Mouse (Mus musculus) heart, embryonic 14.5 days (tissue): ENCODE measurements around the gene Vsir. TPM values are rescaled to one million over a fixed set of nuclear protein-coding genes. Genes with fewer than 3 reads are reported as not detected.

Experiments
- ATAC-seq: fragments of 200-750 bp; cut with Nextera tagmentation; 2 replicates; pipeline ENCODE4 v1.8.0; 2017; ENCODE audit warnings: low read depth, moderate TSS enrichment; ENCODE audit not compliant: insufficient number of reproducible peaks, insufficient read depth, low FRiP score
- H3K27ac ChIP-seq, 2 experiments: fragments of 200-500 bp in 1 of 2; fragments of 300-500 bp in 1 of 2; sonication (generic) in 1 of 2; replicated peaks in 1 of 2; 2 replicates each; pipeline ENCODE4 v1.5.1; 2012 to 2014; ENCODE audit warnings: low read depth in 2 of 2, low read length in 2 of 2, control low read depth in 1 of 2, mild to moderate bottlenecking in 1 of 2, mixed read lengths in 1 of 2; ENCODE audit not compliant: control insufficient read depth in 1 of 2, insufficient read depth in 1 of 2
- H3K27me3 ChIP-seq: fragments of 300-500 bp; sonication (generic); 2 replicates; pipeline ENCODE4 v1.6.1; 2014; ENCODE audit warnings: mild to moderate bottlenecking, low read length, control low read depth; ENCODE audit not compliant: control insufficient read depth, insufficient read depth
- H3K36me3 ChIP-seq: fragments of 300-500 bp; sonication (generic); 2 replicates; pipeline ENCODE4 v1.6.1; 2014; ENCODE audit warnings: mild to moderate bottlenecking, control low read depth, low read length, mixed read lengths; ENCODE audit not compliant: control insufficient read depth, insufficient read depth
- H3K4me1 ChIP-seq, 2 experiments: fragments of 200-500 bp in 1 of 2; fragments of 300-500 bp in 1 of 2; sonication (generic) in 1 of 2; 2 replicates each; pipeline ENCODE4 v1.6.1; 2012 to 2014; ENCODE audit warnings: low read length in 2 of 2, control low read depth in 1 of 2, mixed read lengths in 1 of 2; ENCODE audit not compliant: control insufficient read depth in 2 of 2, insufficient read depth in 2 of 2
- H3K4me2 ChIP-seq: fragments of 300-500 bp; sonication (generic); 2 replicates; pipeline ENCODE4 v1.6.1; 2014; ENCODE audit warnings: mild to moderate bottlenecking, low read length
- H3K4me3 ChIP-seq, 2 experiments: fragments of 200-500 bp in 1 of 2; fragments of 300-500 bp in 1 of 2; sonication (generic) in 1 of 2; 2 replicates each; pipeline ENCODE4 v1.5.1; 2012 to 2014; ENCODE audit warnings: low read length in 2 of 2, mild to moderate bottlenecking in 2 of 2, control low read depth in 1 of 2, low read depth in 1 of 2, moderate library complexity in 1 of 2; ENCODE audit not compliant: control insufficient read depth in 1 of 2, insufficient read depth in 1 of 2
- H3K9ac ChIP-seq: fragments of 300-500 bp; sonication (generic); 2 replicates; pipeline ENCODE4 v1.6.1; 2014; ENCODE audit warnings: mild to moderate bottlenecking, low read length
- H3K9me3 ChIP-seq: fragments of 300-500 bp; sonication (generic); 2 replicates; pipeline ENCODE4 v1.6.1; 2016; ENCODE audit warnings: low read length, control low read depth; ENCODE audit not compliant: control insufficient read depth
- WGBS: fragments of 180-500 bp; shearing (Covaris S2); extraction: QIAGEN DNeasy Blood & Tissue Kit; methylation state at CpG from one replicate; pipeline ENCODE4 v1.1.7; 2014; 5-methylcytosine and 5-hydroxymethylcytosine counted together
- polyA plus RNA-seq: library from polyadenylated mRNA; unstranded; fragments of >200 nt; fragmentation: Nextera tagmentation; extraction: Ambion mirVana; gene quantifications from 2 replicates; pipeline ENCODE4 v1.2.1, GENCODE M21; 2014

Vsir gene
- polyA plus RNA-seq, 1 experiment from 2014 or later = 2.3 TPM

GRCm38 (mm10) chr10:60328963-60329650, 17.5 kb upstream of the Vsir start:
- WGBS = 45% methylated on average over 11 of the region's 11 CpGs
- Histone ChIP-seq H3K9me3 (no peaks in the 10 kb centered on the region), H3K4me3 (no peak overlapping the region), H3K4me2 (no peak overlapping the region), H3K9ac (no peak overlapping the region), H3K36me3 (no peaks in the 10 kb centered on the region), H3K4me1 (peaks cover 11% of the 10 kb centered on the region in 2 experiments), H3K27me3 (no peaks in the 10 kb centered on the region), H3K27ac (0 out of 4 replicates have a peak overlapping the region, but pooled peaks of 1 of the 2 experiments have one; percentile 16)
- no peak for ATAC-seq

- no peaks in the 10 kb centered on the region for H3K27me3 ChIP-seq
- H3K4me2 ChIP-seq = no peak overlapping the region
- H3K4me1 ChIP-seq = peaks cover 6 to 11% of the 10 kb centered on the region in 2 experiments; a peak in 2 of 4 replicates
- no peak overlapping the region for H3K27ac ChIP-seq
- no peak overlapping the region for H3K9ac ChIP-seq
- no peak for ATAC-seq
- H3K36me3 ChIP-seq = no peaks in the 10 kb centered on the region
- H3K9me3 ChIP-seq = 0 out of 2 replicates have a peak, but pooled peaks cover 2% of the 10 kb centered on the region
- no peak overlapping the region for H3K4me3 ChIP-seq
- 39% methylated on average over 7 of the region's 7 CpGs for WGBS
These were observed 12.1 kb upstream of the Vsir start for GRCm38 (mm10) chr10:60334583-60334982.

- Histone ChIP-seq H3K4me3 (no peak overlapping the region), H3K9ac (no peak overlapping the region), H3K27me3 (no peaks in the 10 kb centered on the region), H3K4me2 (no peak overlapping the region), H3K4me1 (peaks cover 3 to 9% of the 10 kb centered on the region in 2 experiments; a peak in 1 of 4 replicates), H3K9me3 (0 out of 2 replicates have a peak, but pooled peaks cover 2% of the 10 kb centered on the region), H3K27ac (no peak overlapping the region), H3K36me3 (no peaks in the 10 kb centered on the region)
- WGBS = 93% methylated on average over 4 of the region's 4 CpGs
- no peak for ATAC-seq
These were observed 11.6 kb upstream of the Vsir start for GRCm38 (mm10) chr10:60335021-60335420.

GRCm38 (mm10) chr10:60341528-60341927, 5.1 kb upstream of the Vsir start:
- Histone ChIP-seq H3K4me3 (no peak overlapping the region), H3K4me1 (peaks cover 6% of the 10 kb centered on the region in 2 experiments; a peak in 3 of 4 replicates), H3K9me3 (0 out of 2 replicates have a peak, but pooled peaks cover 2% of the 10 kb centered on the region), H3K36me3 (no peaks in the 10 kb centered on the region), H3K9ac (no peak overlapping the region), H3K4me2 (no peak overlapping the region), H3K27me3 (no peaks in the 10 kb centered on the region), H3K27ac (no peak overlapping the region)
- ATAC-seq = no peak
- 65% methylated on average over 9 of the region's 9 CpGs for WGBS

- H3K9me3 ChIP-seq = no peaks in the 10 kb centered on the region
- H3K4me1 ChIP-seq = peaks cover 8 to 11% of the 10 kb centered on the region in 2 experiments; a peak in 3 of 4 replicates
- no peak overlapping the region for H3K27ac ChIP-seq
- H3K4me2 ChIP-seq = no peak overlapping the region
- no peak overlapping the region for H3K9ac ChIP-seq
- H3K4me3 ChIP-seq = no peak overlapping the region
- no peaks in the 10 kb centered on the region for H3K36me3 ChIP-seq
- no peak for ATAC-seq
- H3K27me3 ChIP-seq = peaks cover 7% of the 10 kb centered on the region; the same call in 1 of the 2 replicates
- WGBS = 76% methylated on average over 3 of the region's 3 CpGs
These were observed 2.5 kb upstream of the Vsir start for GRCm38 (mm10) chr10:60344111-60344510.

- Histone ChIP-seq H3K4me2 (peak overlapping the region; percentile 53), H3K4me3 (0 out of 4 replicates have a peak overlapping the region, but pooled peaks of 1 of the 2 experiments have one; percentile 20), H3K27ac (no peak overlapping the region), H3K27me3 (peaks cover 7% of the 10 kb centered on the region; the same call in 1 of the 2 replicates), H3K9ac (0 out of 2 replicates have a peak overlapping the region, but pooled peaks have one; percentile 14), H3K9me3 (no peaks in the 10 kb centered on the region), H3K4me1 (peaks cover 14 to 18% of the 10 kb centered on the region in 2 experiments), H3K36me3 (no peaks in the 10 kb centered on the region)
- ATAC-seq = no peak
- 84% methylated on average over 4 of the region's 4 CpGs for WGBS
These were observed 595 bp upstream of the Vsir start for GRCm38 (mm10) chr10:60346056-60346455.

GRCm38 (mm10) chr10:60347768-60348610, 1.3 kb downstream of the Vsir start:
- Histone ChIP-seq H3K27me3 (peaks cover 7% of the 10 kb centered on the region; the same call in 1 of the 2 replicates), H3K4me3 (peak overlapping the region in 1 of 2 experiments; percentile 20; a peak in 1 of 4 replicates), H3K4me2 (peak overlapping the region; percentile 53), H3K4me1 (peaks cover 20 to 24% of the 10 kb centered on the region in 2 experiments), H3K9me3 (no peaks in the 10 kb centered on the region), H3K27ac (no peak overlapping the region), H3K36me3 (no peaks in the 10 kb centered on the region), H3K9ac (peak overlapping the region; percentile 17; the same call in 1 of the 2 replicates)
- WGBS = 41% methylated on average over 9 of the region's 9 CpGs
- no peak for ATAC-seq
